Mouse (Mus musculus): Measurements from ENCODE around the gene Fbxl5. TPM values are rescaled to one million over a fixed set of nuclear protein-coding genes. Genes with fewer than 3 reads are reported as not detected.

Gene Fbxl5
- polyA plus RNA-seq (2015; fragmentation: Nextera tagmentation; extraction: Ambion mirVana) = 81.4 and 88.2 TPM in 2 replicates

GRCm38 (mm10) chr5:43821538-43821937, at the start of gene Fbxl5:
Gene Fbxl5, minus strand, starts transcription at chr5:43821638.
- H3K9ac ChIP-seq (replicated peaks; ENCODE audit: low read depth, low read length) = no peak within 1 kb of the TSS
- no peak for ATAC-seq
- no peaks in the 10 kb centered on the region for H3K4me1 ChIP-seq (replicated peaks; ENCODE audit: control insufficient read depth, insufficient read depth, low read length)
- no peaks in the 10 kb centered on the region for H3K27me3 ChIP-seq (replicated peaks; ENCODE audit: control insufficient read depth, insufficient read depth, low read length)
- H3K36me3 ChIP-seq (ENCODE audit: control insufficient read depth, insufficient read depth) = no peaks in the 10 kb centered on the region
- 83% methylated on average over 19 of the region's 19 CpGs for WGBS
- H3K9me3 ChIP-seq (ENCODE audit: control insufficient read depth, low read length) = no peaks in the 10 kb centered on the region
- no peak within 1 kb of the TSS for H3K4me2 ChIP-seq (ENCODE audit: low read length)
- H3K27ac ChIP-seq (ENCODE audit: low read length) = no peak within 1 kb of the TSS
- no peak within 1 kb of the TSS for H3K4me3 ChIP-seq (replicated peaks; ENCODE audit: low read length)

GRCm38 (mm10) chr5:43868711-43869600, 47.5 kb upstream of the Fbxl5 start:
- Histone ChIP-seq H3K9me3 (ENCODE audit: control insufficient read depth, low read length) (no peaks in the 10 kb centered on the region), H3K4me1 (replicated peaks; ENCODE audit: control insufficient read depth, insufficient read depth, low read length) (0 out of 2 replicates have a peak, but pooled peaks cover 6% of the 10 kb centered on the region), H3K4me2 (ENCODE audit: low read length) (peak overlapping the region; percentile 54), H3K27ac (ENCODE audit: low read length) (no peak overlapping the region), H3K9ac (replicated peaks; ENCODE audit: low read depth, low read length) (0 out of 2 replicates have a peak overlapping the region, but pooled peaks have one; percentile 38), H3K36me3 (ENCODE audit: control insufficient read depth, insufficient read depth) (no peaks in the 10 kb centered on the region), H3K4me3 (replicated peaks; ENCODE audit: low read length) (peak overlapping the region; percentile 32), H3K27me3 (replicated peaks; ENCODE audit: control insufficient read depth, insufficient read depth, low read length) (no peaks in the 10 kb centered on the region; the same call in 1 of the 2 replicates)
- WGBS = 6% methylated on average over 28 of the region's 28 CpGs
- no peak for ATAC-seq

- no peaks in the 10 kb centered on the region for H3K9me3 ChIP-seq (ENCODE audit: control insufficient read depth, low read length)
- 0 out of 2 replicates have a peak, but pooled peaks cover 6% of the 10 kb centered on the region for H3K4me1 ChIP-seq (replicated peaks; ENCODE audit: control insufficient read depth, insufficient read depth, low read length)
- no peak for ATAC-seq
- 0 out of 2 replicates have a peak within 1 kb of the TSS, but pooled peaks have one; percentile 38 for H3K9ac ChIP-seq (replicated peaks; ENCODE audit: low read depth, low read length)
- peak within 1 kb of the TSS; percentile 54 for H3K4me2 ChIP-seq (ENCODE audit: low read length)
- H3K27ac ChIP-seq (ENCODE audit: low read length) = no peak within 1 kb of the TSS; the same call in 1 of the 2 replicates
- H3K27me3 ChIP-seq (replicated peaks; ENCODE audit: control insufficient read depth, insufficient read depth, low read length) = no peaks in the 10 kb centered on the region; the same call in 1 of the 2 replicates
- H3K36me3 ChIP-seq (ENCODE audit: control insufficient read depth, insufficient read depth) = no peaks in the 10 kb centered on the region
- H3K4me3 ChIP-seq (replicated peaks; ENCODE audit: low read length) = peak within 1 kb of the TSS; percentile 32
Measured at GRCm38 (mm10) chr5:43868253-43868652, 46.8 kb upstream of the Fbxl5 start, which contains the start of gene Cd38. Gene Cd38, plus strand, starts transcription at chr5:43868553.

- no peak for ATAC-seq
- WGBS = 73% methylated on average over 2 of the region's 2 CpGs
- Histone ChIP-seq H3K36me3 (ENCODE audit: control insufficient read depth, insufficient read depth) (no peaks in the 10 kb centered on the region), H3K9me3 (ENCODE audit: control insufficient read depth, low read length) (no peaks in the 10 kb centered on the region), H3K9ac (replicated peaks; ENCODE audit: low read depth, low read length) (no peak overlapping the region), H3K4me1 (replicated peaks; ENCODE audit: control insufficient read depth, insufficient read depth, low read length) (0 out of 2 replicates have a peak, but pooled peaks cover 6% of the 10 kb centered on the region), H3K4me2 (ENCODE audit: low read length) (no peak overlapping the region), H3K27me3 (replicated peaks; ENCODE audit: control insufficient read depth, insufficient read depth, low read length) (no peaks in the 10 kb centered on the region; the same call in 1 of the 2 replicates), H3K4me3 (replicated peaks; ENCODE audit: low read length) (no peak overlapping the region), H3K27ac (ENCODE audit: low read length) (no peak overlapping the region)
Measured at GRCm38 (mm10) chr5:43865316-43865715, 43.9 kb upstream of the Fbxl5 start.

- no peak overlapping the region for H3K4me2 ChIP-seq (ENCODE audit: low read length)
- H3K27ac ChIP-seq (ENCODE audit: low read length) = no peak overlapping the region
- H3K27me3 ChIP-seq (replicated peaks; ENCODE audit: control insufficient read depth, insufficient read depth, low read length) = no peaks in the 10 kb centered on the region; the same call in 1 of the 2 replicates
- no peak overlapping the region for H3K4me3 ChIP-seq (replicated peaks; ENCODE audit: low read length)
- no peak overlapping the region for H3K9ac ChIP-seq (replicated peaks; ENCODE audit: low read depth, low read length)
- 0 out of 2 replicates have a peak, but pooled peaks cover 1% of the 10 kb centered on the region for H3K4me1 ChIP-seq (replicated peaks; ENCODE audit: control insufficient read depth, insufficient read depth, low read length)
- no peaks in the 10 kb centered on the region for H3K36me3 ChIP-seq (ENCODE audit: control insufficient read depth, insufficient read depth)
- no peak for ATAC-seq
- WGBS = 78% methylated on average over 6 of the region's 6 CpGs
- no peaks in the 10 kb centered on the region for H3K9me3 ChIP-seq (ENCODE audit: control insufficient read depth, low read length)
Measured at GRCm38 (mm10) chr5:43863642-43864041, 42.2 kb upstream of the Fbxl5 start.

- ATAC-seq = no peak
- Histone ChIP-seq H3K4me1 (replicated peaks; ENCODE audit: control insufficient read depth, insufficient read depth, low read length) (no peaks in the 10 kb centered on the region), H3K9ac (replicated peaks; ENCODE audit: low read depth, low read length) (no peak overlapping the region), H3K27me3 (replicated peaks; ENCODE audit: control insufficient read depth, insufficient read depth, low read length) (no peaks in the 10 kb centered on the region), H3K4me2 (ENCODE audit: low read length) (no peak overlapping the region), H3K9me3 (ENCODE audit: control insufficient read depth, low read length) (no peaks in the 10 kb centered on the region), H3K27ac (ENCODE audit: low read length) (no peak overlapping the region), H3K36me3 (ENCODE audit: control insufficient read depth, insufficient read depth) (no peaks in the 10 kb centered on the region), H3K4me3 (replicated peaks; ENCODE audit: low read length) (no peak overlapping the region)
- 73% methylated on average over 5 of the region's 5 CpGs for WGBS
Measured at GRCm38 (mm10) chr5:43860670-43861431, 39.4 kb upstream of the Fbxl5 start.

- no peak for ATAC-seq
- WGBS = 97% methylated on average over 5 of the region's 5 CpGs
- H3K4me2 ChIP-seq (ENCODE audit: low read length) = no peak overlapping the region
- H3K9me3 ChIP-seq (ENCODE audit: control insufficient read depth, low read length) = no peaks in the 10 kb centered on the region
- no peak overlapping the region for H3K27ac ChIP-seq (ENCODE audit: low read length)
- no peak overlapping the region for H3K4me3 ChIP-seq (replicated peaks; ENCODE audit: low read length)
- no peaks in the 10 kb centered on the region for H3K27me3 ChIP-seq (replicated peaks; ENCODE audit: control insufficient read depth, insufficient read depth, low read length)
- H3K9ac ChIP-seq (replicated peaks; ENCODE audit: low read depth, low read length) = no peak overlapping the region
- no peaks in the 10 kb centered on the region for H3K4me1 ChIP-seq (replicated peaks; ENCODE audit: control insufficient read depth, insufficient read depth, low read length)
- no peaks in the 10 kb centered on the region for H3K36me3 ChIP-seq (ENCODE audit: control insufficient read depth, insufficient read depth)
Measured at GRCm38 (mm10) chr5:43860096-43860495, 38.7 kb upstream of the Fbxl5 start.

- Histone ChIP-seq H3K4me1 (replicated peaks; ENCODE audit: control insufficient read depth, insufficient read depth, low read length) (no peaks in the 10 kb centered on the region), H3K4me2 (ENCODE audit: low read length) (no peak overlapping the region), H3K27me3 (replicated peaks; ENCODE audit: control insufficient read depth, insufficient read depth, low read length) (no peaks in the 10 kb centered on the region), H3K9me3 (ENCODE audit: control insufficient read depth, low read length) (no peaks in the 10 kb centered on the region), H3K4me3 (replicated peaks; ENCODE audit: low read length) (no peak overlapping the region), H3K36me3 (ENCODE audit: control insufficient read depth, insufficient read depth) (no peaks in the 10 kb centered on the region), H3K9ac (replicated peaks; ENCODE audit: low read depth, low read length) (no peak overlapping the region), H3K27ac (ENCODE audit: low read length) (no peak overlapping the region)
- 87% methylated on average over 8 of the region's 8 CpGs for WGBS
- ATAC-seq = no peak
Measured at GRCm38 (mm10) chr5:43859663-43860062, 38.2 kb upstream of the Fbxl5 start.

GRCm38 (mm10) chr5:43855769-43856168, 34.3 kb upstream of the Fbxl5 start:
- Histone ChIP-seq H3K9ac (replicated peaks; ENCODE audit: low read depth, low read length) (no peak overlapping the region), H3K27me3 (replicated peaks; ENCODE audit: control insufficient read depth, insufficient read depth, low read length) (no peaks in the 10 kb centered on the region), H3K4me2 (ENCODE audit: low read length) (no peak overlapping the region), H3K36me3 (ENCODE audit: control insufficient read depth, insufficient read depth) (no peaks in the 10 kb centered on the region), H3K4me1 (replicated peaks; ENCODE audit: control insufficient read depth, insufficient read depth, low read length) (no peaks in the 10 kb centered on the region), H3K4me3 (replicated peaks; ENCODE audit: low read length) (no peak overlapping the region), H3K9me3 (ENCODE audit: control insufficient read depth, low read length) (no peaks in the 10 kb centered on the region), H3K27ac (ENCODE audit: low read length) (no peak overlapping the region)
- no peak for ATAC-seq
- 98% methylated on average over 2 of the region's 2 CpGs for WGBS

All from forebrain, embryonic 16.5 days (tissue).